Mouse (Mus musculus): Measurements from ENCODE around the gene Tapbpl. TPM values are rescaled to one million over a fixed set of nuclear protein-coding genes. Genes with fewer than 3 reads are reported as not detected.

Tapbpl gene
- polyA plus RNA-seq, 1 experiment, result 33.4 TPM

- under 1% methylated on average over 48 of the region's 48 CpGs for WGBS
- H3K4me3 ChIP-seq (replicated peaks; ENCODE audit: extremely low read depth, low read depth, low read length), result peak within 1 kb of the TSS; percentile 76
- peak; percentile 94 for DNase-seq
- TF ChIP-seq CTCF (IDR thresholded peaks at IDR 0.05; ENCODE audit: insufficient read depth, low read length) (no peak), POLR2A (IDR thresholded peaks at IDR 0.05; ENCODE audit: borderline replicate concordance, extremely low read depth, low read depth, low read length) (peak; percentile 98; the same call in 1 of the 2 replicates)
- H3K4me1 ChIP-seq (ENCODE audit: control insufficient read depth, insufficient read depth, low read length), result no peaks in the 10 kb centered on the region
These were observed 16.3 kb downstream of the Tapbpl start, which contains the start of gene Vamp1 for GRCm38 (mm10) chr6:125215148-125215954. Vamp1 (plus strand) TSS chr6:125215551.

GRCm38 (mm10) chr6:125213715-125214114 lies 17.9 kb downstream of the Tapbpl start:
- WGBS, result 79% methylated on average over 6 of the region's 6 CpGs
- Histone ChIP-seq H3K4me3 (replicated peaks; ENCODE audit: extremely low read depth, low read depth, low read length) (no peak overlapping the region), H3K4me1 (ENCODE audit: control insufficient read depth, insufficient read depth, low read length) (no peaks in the 10 kb centered on the region)
- TF ChIP-seq CTCF (IDR thresholded peaks at IDR 0.05; ENCODE audit: insufficient read depth, low read length), result no peak
- TF ChIP-seq POLR2A (IDR thresholded peaks at IDR 0.05; ENCODE audit: borderline replicate concordance, extremely low read depth, low read depth, low read length), result no peak
- no peak for DNase-seq

GRCm38 (mm10) chr6:125213129-125213528 lies 18.5 kb downstream of the Tapbpl start:
- Histone ChIP-seq H3K4me3 (replicated peaks; ENCODE audit: extremely low read depth, low read depth, low read length) (no peak overlapping the region), H3K4me1 (ENCODE audit: control insufficient read depth, insufficient read depth, low read length) (no peaks in the 10 kb centered on the region)
- WGBS, result 61% methylated on average over 6 of the region's 6 CpGs
- TF ChIP-seq CTCF (IDR thresholded peaks at IDR 0.05; ENCODE audit: insufficient read depth, low read length) (no peak), POLR2A (IDR thresholded peaks at IDR 0.05; ENCODE audit: borderline replicate concordance, extremely low read depth, low read depth, low read length) (no peak)
- DNase-seq, result no peak

GRCm38 (mm10) chr6:125212621-125213020 lies 19.0 kb downstream of the Tapbpl start:
- H3K4me1 ChIP-seq (ENCODE audit: control insufficient read depth, insufficient read depth, low read length), result no peaks in the 10 kb centered on the region
- 19% methylated on average over 2 of the region's 2 CpGs for WGBS

GRCm38 (mm10) chr6:125210436-125210835 lies 21.2 kb downstream of the Tapbpl start:
- WGBS, result 93% methylated on average over 1 of the region's 1 CpGs
- no peaks in the 10 kb centered on the region for H3K4me1 ChIP-seq (ENCODE audit: control insufficient read depth, insufficient read depth, low read length)
- DNase-seq, result no peak
- no peak overlapping the region for H3K4me3 ChIP-seq (replicated peaks; ENCODE audit: extremely low read depth, low read depth, low read length)
- TF ChIP-seq POLR2A (IDR thresholded peaks at IDR 0.05; ENCODE audit: borderline replicate concordance, extremely low read depth, low read depth, low read length), result no peak
- TF ChIP-seq CTCF (IDR thresholded peaks at IDR 0.05; ENCODE audit: insufficient read depth, low read length), result no peak

More at GRCm38 (mm10) chr6:125212621-125213020, 19.0 kb downstream of the Tapbpl start:
- DNase-seq, result no peak
- no peak for TF ChIP-seq POLR2A (IDR thresholded peaks at IDR 0.05; ENCODE audit: borderline replicate concordance, extremely low read depth, low read depth, low read length)
- TF ChIP-seq CTCF (IDR thresholded peaks at IDR 0.05; ENCODE audit: insufficient read depth, low read length), result no peak
- H3K4me3 ChIP-seq (replicated peaks; ENCODE audit: extremely low read depth, low read depth, low read length), result no peak overlapping the region

GRCm38 (mm10) chr6:125197166-125197565 lies 34.5 kb downstream of the Tapbpl start:
- Histone ChIP-seq H3K4me1 (ENCODE audit: control insufficient read depth, insufficient read depth, low read length) (no peaks in the 10 kb centered on the region; the same call in 1 of the 2 replicates), H3K4me3 (replicated peaks; ENCODE audit: extremely low read depth, low read depth, low read length) (no peak overlapping the region)
- 81% methylated on average over 5 of the region's 5 CpGs for WGBS
- no peak for DNase-seq
- no peak for TF ChIP-seq CTCF (IDR thresholded peaks at IDR 0.05; ENCODE audit: insufficient read depth, low read length)
- no peak for TF ChIP-seq POLR2A (IDR thresholded peaks at IDR 0.05; ENCODE audit: borderline replicate concordance, extremely low read depth, low read depth, low read length)

GRCm38 (mm10) chr6:125196301-125196700 lies 35.4 kb downstream of the Tapbpl start:
- no peak for TF ChIP-seq POLR2A (IDR thresholded peaks at IDR 0.05; ENCODE audit: borderline replicate concordance, extremely low read depth, low read depth, low read length)
- no peak for TF ChIP-seq CTCF (IDR thresholded peaks at IDR 0.05; ENCODE audit: insufficient read depth, low read length)
- WGBS, result 75% methylated on average over 3 of the region's 3 CpGs
- Histone ChIP-seq H3K4me3 (replicated peaks; ENCODE audit: extremely low read depth, low read depth, low read length) (no peak overlapping the region), H3K4me1 (ENCODE audit: control insufficient read depth, insufficient read depth, low read length) (no peaks in the 10 kb centered on the region; the same call in 1 of the 2 replicates)
- DNase-seq, result no peak

- Histone ChIP-seq H3K4me3 (replicated peaks; ENCODE audit: extremely low read depth, low read depth, low read length) (no peak overlapping the region), H3K4me1 (ENCODE audit: control insufficient read depth, insufficient read depth, low read length) (no peaks in the 10 kb centered on the region; the same call in 1 of the 2 replicates)
- TF ChIP-seq POLR2A (IDR thresholded peaks at IDR 0.05; ENCODE audit: borderline replicate concordance, extremely low read depth, low read depth, low read length) (no peak), CTCF (IDR thresholded peaks at IDR 0.05; ENCODE audit: insufficient read depth, low read length) (no peak)
- no peak for DNase-seq
- WGBS, result 53% methylated on average over 1 of the region's 1 CpGs
These were observed 36.1 kb downstream of the Tapbpl start for GRCm38 (mm10) chr6:125195541-125196075.

- Histone ChIP-seq H3K4me1 (ENCODE audit: control insufficient read depth, insufficient read depth, low read length) (no peaks in the 10 kb centered on the region; the same call in 1 of the 2 replicates), H3K4me3 (replicated peaks; ENCODE audit: extremely low read depth, low read depth, low read length) (no peak overlapping the region)
- 50% methylated on average over 7 of the region's 7 CpGs for WGBS
- TF ChIP-seq POLR2A (IDR thresholded peaks at IDR 0.05; ENCODE audit: borderline replicate concordance, extremely low read depth, low read depth, low read length) (no peak), CTCF (IDR thresholded peaks at IDR 0.05; ENCODE audit: insufficient read depth, low read length) (no peak)
- DNase-seq, result no peak
These were observed 38.3 kb downstream of the Tapbpl start for GRCm38 (mm10) chr6:125193390-125193789.

Measured in lung, adult 2 months (tissue).